Mouse (Mus musculus) liver, adult 2 months (tissue): ENCODE measurements around the gene Gm20388.

Source experiments
- CTCF ChIP-seq: fragments of 200-500 bp; IDR thresholded peaks from 2 replicates; pipeline ENCODE4 v1.5.1; 2011; ENCODE audit warnings: low read depth, low read length, control low read depth
- POLR2A ChIP-seq: fragments of 200-500 bp; IDR thresholded peaks from 2 replicates; pipeline ENCODE4 v1.6.1; 2011; ENCODE audit warnings: low read length, control low read depth; ENCODE audit not compliant: insufficient read depth; ENCODE audit errors: extremely low read depth

GRCm38 (mm10) chr8:120725576-120725950, 814.9 kb downstream of the Gm20388 start:
- TF ChIP-seq CTCF (no peak), POLR2A (no peak)
